Mouse (Mus musculus) gastrocnemius, postnatal 14 days (tissue): ENCODE results near the gene Gucy1b1. TPM values are rescaled to one million over a fixed set of nuclear protein-coding genes. Genes with fewer than 3 reads are reported as not detected.
A peak's percentile ranks its signal among the peaks of the same experiment; 100 is the strongest.

Experiments used
- DNase-seq: peaks from one replicate; pipeline ENCODE4 v3.0.0; 2021; ENCODE audit warnings: mixed read lengths
- intact Hi-C: fragments of 180-260 bp; cut with DNase I; formaldehyde crosslinking; loops from one replicate; pipeline ENCODE4 v1.15.1; 2025; ENCODE audit warnings: low total_unique reads
- total RNA-seq, 2 experiments: library from RNA; stranded (reverse); gene quantifications; 2 replicates each; pipeline ENCODE4 v1.2.3; 2021

Gucy1b1 gene
- total RNA-seq, 2 experiments from 2014 or later: 7.2 to 7.8 TPM

GRCm38 (mm10) chr3:82044902-82045301, 29.6 kb downstream of the Gucy1b1 start:
- intact Hi-C loops: loop anchor here (5.0 kb wide), 1 partner anchor 287 kb away; no protein-coding TSS in a partner anchor
- no peak for DNase-seq

DNA sequence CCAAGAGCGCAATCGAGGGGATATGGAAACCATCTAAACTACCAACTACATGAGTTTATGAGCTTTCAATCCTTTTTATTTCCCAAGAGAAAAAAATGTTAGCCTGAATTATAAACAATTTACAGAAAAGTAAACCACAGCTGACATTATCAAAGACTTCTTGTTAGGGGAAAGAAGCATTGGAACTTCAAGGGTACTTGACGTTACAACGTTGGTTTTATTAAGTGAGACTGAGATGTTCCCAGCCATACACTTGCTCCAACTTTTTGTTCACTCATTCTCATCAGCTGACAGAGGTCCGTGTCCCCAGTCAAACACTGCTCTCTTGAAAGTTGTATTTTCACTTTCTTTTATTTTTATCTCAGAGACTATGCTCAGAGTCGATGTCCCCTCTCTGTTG, 30.8 kb downstream of the Gucy1b1 start:
- no peak for DNase-seq
- intact Hi-C loops: no loop called here

- DNase-seq: no peak
- intact Hi-C loops: no loop called here
Measured at GRCm38 (mm10) chr3:82036262-82037044, 38.0 kb downstream of the Gucy1b1 start.

DNA sequence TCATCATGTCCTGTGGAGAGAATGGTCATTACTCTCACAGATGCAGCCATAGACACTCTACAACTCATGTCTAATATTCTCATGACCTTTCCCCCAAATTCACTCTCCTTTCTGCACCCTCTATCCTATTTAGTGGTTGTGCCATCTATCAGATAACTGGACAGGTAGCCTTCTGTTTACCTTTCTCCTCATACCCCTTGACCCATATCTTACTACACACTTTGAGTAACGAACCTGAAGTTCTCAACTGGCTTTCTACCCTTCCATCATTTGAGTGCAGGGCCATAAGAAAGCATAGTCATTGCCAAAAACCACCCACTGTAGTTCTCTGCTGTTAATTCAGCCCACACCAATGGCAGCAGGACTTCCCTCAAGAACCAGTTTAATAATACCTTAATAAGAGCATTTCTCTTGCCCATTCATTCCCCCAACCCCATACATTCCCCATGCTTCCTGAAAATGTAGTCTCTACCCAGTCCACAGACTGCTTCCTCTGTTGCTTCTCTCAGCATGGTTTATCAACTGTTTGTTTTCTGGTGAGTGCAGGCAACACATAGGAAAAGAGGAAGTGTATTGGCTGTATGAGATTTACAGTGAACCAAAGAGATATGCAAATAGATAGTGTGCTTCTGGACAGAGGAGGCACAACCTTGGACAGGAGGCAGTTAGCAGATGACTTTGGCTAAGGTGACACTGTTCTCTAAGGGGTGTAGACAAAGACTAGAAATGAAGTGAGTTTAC, 44.3 kb downstream of the Gucy1b1 start:
- intact Hi-C loops: no loop called here
- DNase-seq: no peak

DNA sequence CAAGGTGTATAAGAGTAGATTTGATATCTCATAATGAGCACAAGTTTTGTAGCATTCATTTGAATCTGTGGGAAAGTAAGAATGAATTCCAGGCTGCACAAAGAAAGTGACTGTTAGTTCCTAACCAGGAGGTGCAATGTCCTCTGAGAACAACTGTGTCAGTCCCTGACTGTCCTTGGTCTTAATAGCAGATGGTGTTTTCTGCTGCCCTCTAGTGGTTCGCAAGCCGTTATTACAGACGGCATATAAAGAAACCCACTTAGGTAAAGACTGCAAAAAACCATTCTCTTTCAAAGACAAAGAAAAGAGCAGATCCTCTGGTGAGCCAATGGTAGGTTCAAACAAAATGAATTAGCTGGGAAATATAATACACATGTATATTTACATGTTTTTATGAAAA, 45.3 kb downstream of the Gucy1b1 start:
- intact Hi-C loops: no loop called here
- peak; percentile 5 for DNase-seq

GRCm38 (mm10) chr3:82027286-82027685, 47.2 kb downstream of the Gucy1b1 start:
- intact Hi-C loops: no loop called here

DNA sequence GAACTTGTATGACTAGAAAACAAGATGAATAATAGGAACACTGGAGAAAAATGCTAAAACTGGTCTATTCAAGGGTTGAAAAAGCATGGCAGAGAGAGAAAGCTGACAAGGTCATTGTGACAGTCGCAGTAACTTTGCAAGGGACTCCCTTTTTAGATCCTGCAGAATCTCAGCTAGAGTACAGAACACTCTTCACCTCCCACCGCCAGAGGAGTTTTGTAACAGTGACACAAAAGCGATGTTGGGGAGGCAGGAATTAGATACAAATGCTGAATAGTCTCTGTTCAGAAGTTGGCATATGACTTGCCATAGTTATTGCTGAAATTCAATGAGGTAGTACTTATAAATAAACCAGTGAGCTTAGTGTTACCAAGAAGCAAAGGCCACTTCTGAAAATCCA, 51.4 kb downstream of the Gucy1b1 start:
- no peak for DNase-seq
- intact Hi-C loops: no loop called here

More at GRCm38 (mm10) chr3:82027286-82027685, 47.2 kb downstream of the Gucy1b1 start:
- no peak for DNase-seq

DNA sequence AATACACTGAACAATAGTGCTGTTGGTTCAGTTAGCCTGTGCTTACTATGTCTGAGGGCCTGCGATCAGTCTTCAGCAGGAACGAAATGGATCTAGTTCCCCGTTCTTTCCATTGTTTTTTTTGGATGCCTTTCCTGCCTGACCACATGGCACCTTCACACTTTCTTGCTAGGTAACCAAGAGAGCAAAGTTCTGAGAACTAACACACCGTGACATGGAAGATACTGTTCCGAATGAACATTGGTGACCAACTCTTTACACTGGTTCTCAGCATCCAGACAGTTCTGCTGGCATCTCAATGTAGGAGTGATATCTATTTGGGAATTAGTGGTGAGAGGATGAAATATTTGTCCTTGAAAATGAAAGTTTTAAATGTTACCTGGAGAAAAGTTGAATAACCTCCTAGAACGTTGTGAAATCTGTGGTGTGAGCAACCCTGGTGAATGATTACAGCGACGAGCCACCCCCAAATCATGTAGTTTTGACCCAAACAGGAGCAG, 52.0 kb downstream of the Gucy1b1 start:
- DNase-seq: no peak
- intact Hi-C loops: no loop called here

DNA sequence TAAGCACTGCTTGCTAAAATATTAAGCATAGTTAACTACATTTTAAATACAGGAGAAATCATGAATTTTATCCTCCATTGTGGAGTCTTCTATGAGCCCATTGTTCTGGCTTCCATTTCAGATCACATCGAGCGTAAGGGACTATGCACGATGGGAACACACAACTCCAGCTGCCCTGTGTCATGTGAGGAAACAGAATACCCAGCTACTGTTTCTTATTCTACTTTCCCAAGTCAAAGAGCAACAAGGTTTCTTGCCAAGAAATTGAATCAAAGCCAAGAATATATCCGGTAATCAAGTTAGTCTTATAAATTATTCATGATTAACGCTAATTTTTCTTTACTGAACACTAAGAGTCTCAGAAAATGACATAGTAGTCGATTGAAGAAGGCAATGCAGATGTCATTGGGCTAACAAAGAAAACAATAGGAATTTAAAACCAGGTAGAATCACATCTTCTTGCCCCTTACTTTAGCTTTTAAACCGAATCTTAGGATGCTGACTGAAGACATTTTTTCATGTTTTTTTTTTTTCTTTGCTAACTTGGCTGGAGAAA, 60.3 kb downstream of the Gucy1b1 start:
- intact Hi-C loops: no loop called here
- no peak for DNase-seq

- intact Hi-C loops: no loop called here
- no peak for DNase-seq
Measured at GRCm38 (mm10) chr3:82007002-82007401, 67.5 kb downstream of the Gucy1b1 start.

DNA sequence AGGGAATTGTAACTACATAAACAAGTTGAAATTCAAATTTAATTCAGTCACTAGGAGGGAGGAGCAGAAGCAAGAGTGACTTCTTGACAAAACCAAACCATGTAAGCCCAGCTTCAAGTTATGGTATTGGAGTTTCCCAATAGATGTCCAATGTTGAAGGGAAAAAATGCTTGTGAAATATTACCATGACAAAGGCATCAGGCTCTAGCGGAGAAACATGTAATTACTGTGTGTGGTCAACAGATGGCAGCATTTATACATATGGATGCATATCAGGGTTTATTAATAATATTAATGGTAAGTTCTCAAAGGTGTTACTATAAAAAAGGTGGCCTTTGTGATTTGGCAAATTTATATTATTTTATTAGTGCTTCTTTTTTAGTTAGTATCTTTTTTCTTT, 78.5 kb downstream of the Gucy1b1 start:
- intact Hi-C loops: no loop called here
- DNase-seq: no peak

DNA sequence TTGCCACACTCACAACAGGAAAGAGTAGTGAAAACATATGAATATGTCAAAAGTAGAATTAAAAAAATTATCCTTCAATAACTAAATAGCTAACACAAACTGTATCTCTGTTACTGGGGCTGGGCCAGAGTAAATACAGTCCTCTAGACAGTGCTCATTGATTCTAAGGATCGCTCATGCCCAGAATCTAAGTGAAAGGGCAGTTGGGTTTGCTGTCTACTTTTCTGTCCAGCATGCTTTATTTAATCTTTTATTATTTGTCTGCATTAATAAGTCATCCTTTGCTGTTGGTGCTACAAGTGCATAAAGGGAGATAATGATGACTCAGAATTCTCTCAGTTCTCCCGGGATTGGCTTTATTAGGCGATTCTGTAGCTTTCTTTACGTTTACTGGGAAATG, 79.1 kb downstream of the Gucy1b1 start:
- intact Hi-C loops: no loop called here
- no peak for DNase-seq

DNA sequence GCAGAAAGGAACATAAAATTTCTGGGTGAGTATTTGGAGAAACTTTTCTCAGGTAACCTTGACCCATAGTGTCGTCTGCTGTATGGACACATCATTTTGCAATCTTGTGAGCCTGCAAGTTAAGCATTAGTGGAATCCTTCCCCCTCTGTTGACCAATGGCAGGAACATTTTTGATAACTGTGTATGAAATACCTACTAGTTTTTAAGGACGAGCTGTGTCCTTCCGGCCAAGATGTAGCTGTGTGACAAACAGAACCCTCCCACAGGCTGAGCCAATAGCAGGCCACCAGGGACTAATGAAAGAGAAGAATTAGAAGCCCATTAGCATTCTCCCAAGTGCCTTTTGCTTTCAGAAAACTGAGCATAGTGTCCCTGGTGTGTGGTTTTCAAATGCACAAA, 84.0 kb downstream of the Gucy1b1 start:
- intact Hi-C loops: no loop called here
- no peak for DNase-seq

GRCm38 (mm10) chr3:81989692-81990141, 84.8 kb downstream of the Gucy1b1 start:
- no peak for DNase-seq
- intact Hi-C loops: no loop called here

DNA sequence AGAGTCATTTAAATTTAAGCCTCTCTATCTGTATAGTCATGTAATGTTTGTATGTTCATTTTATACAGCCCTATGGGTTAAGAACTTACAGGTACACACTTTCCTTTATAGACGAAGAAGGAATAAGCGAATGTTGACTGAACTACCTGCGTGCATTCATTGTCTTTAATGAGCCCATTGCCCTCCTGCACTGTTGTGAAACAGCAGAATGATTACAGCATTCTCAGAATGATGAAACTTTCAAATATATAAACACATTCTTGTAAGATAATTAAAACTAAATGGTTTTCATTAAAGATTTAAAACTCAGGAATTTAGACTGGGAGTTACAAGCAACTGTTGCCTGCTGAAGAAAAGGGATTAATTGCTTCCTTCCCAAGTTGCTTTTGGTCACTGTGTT, 86.9 kb downstream of the Gucy1b1 start:
- intact Hi-C loops: no loop called here
- DNase-seq: no peak

DNA sequence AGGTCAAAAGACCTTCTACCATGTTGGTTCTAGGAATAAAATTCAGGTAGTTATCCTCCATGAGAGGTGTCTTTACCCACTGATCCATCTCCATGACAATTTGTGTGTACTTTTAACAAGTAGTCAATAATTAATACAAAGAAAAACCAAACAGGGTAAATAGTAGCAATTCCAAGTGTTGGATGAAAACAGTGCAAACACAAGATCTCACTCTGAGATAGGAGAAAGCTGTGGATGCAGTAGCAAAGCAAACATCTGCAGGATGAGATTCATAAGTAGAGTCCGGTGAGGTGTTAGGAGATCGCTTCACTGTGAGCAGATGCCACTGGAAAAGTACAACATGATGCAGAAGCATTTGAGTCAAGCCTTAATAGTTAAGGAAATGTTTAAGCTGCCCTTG, 88.4 kb downstream of the Gucy1b1 start:
- intact Hi-C loops: no loop called here
- no peak for DNase-seq

DNA sequence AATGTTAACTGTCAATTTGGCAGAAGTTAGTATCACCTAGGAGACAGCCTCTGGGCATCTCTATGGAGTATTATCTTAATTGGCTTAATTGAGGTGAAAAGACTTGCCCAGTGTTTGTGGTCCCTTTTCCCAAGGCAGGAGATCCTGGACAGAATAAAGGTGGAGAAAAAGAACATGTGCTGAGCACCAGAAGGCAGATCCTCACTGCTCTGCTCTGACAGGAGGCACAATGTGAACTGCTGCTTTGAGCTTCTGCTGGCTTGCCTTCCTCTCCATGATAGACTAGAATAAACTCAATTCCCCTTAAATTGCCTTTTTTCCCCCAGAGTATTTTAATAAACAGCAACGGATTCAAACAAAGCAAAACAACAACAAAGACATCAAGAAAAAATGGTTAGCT, 89.4 kb downstream of the Gucy1b1 start:
- intact Hi-C loops: no loop called here
- no peak for DNase-seq

GRCm38 (mm10) chr3:81983120-81983895, 91.2 kb downstream of the Gucy1b1 start:
- intact Hi-C loops: no loop called here
- DNase-seq: no peak
